11 mouse cellular contexts compared by ENCODE assay signal in genomic region chr2:76671641-76672040, GRCm38 (mm10). TPM values are rescaled to one million over a fixed set of nuclear protein-coding genes. Genes with fewer than 3 reads are reported as not detected.
A peak's percentile ranks its signal among the peaks of the same experiment; 100 is the strongest.
DNase-seq lines count a peak whose midpoint lies in the region; ATAC-seq lines count a peak whose summit lies in the region.
"Had no signal": no experiment of that assay in that cellular context is flagged by ENCODE, and none has a peak within 500 bp of the region (broad histone marks: within the 10 kb centered on the region; RNA-seq: fewer than 3 reads in every experiment).

No protein-coding gene starts in this region.

- peak overlapping the region; percentile 59 for H3K4me3 ChIP-seq in lung, embryonic 16.5 days (ENCODE audit: low read length)
- peak overlapping the region; percentile 44; the same call in 1 of the 2 replicates for H3K4me3 ChIP-seq in forebrain, embryonic 12.5 days (replicated peaks)
- H3K4me3 ChIP-seq in limb, embryonic 13.5 days = peak overlapping the region; percentile 51
- H3K4me3 ChIP-seq in stomach, embryonic 14.5 days (ENCODE audit: low read depth, low read length) = peak overlapping the region; percentile 50

- H3K4me1 ChIP-seq in lung, embryonic 16.5 days (replicated peaks; ENCODE audit: control insufficient read depth, insufficient read depth, low read length) = peaks cover 23% of the 10 kb centered on the region
- peaks cover 28% of the 10 kb centered on the region for H3K4me1 ChIP-seq in forebrain, embryonic 12.5 days
- peaks cover 25% of the 10 kb centered on the region for H3K4me1 ChIP-seq in limb, embryonic 13.5 days
- H3K4me1 ChIP-seq in stomach, embryonic 14.5 days (ENCODE audit: control insufficient read depth, insufficient read depth, low read length) = peaks cover 6% of the 10 kb centered on the region

- 66% methylated on average over 6 of the region's 6 CpGs for WGBS in lung, embryonic 16.5 days
- WGBS in forebrain, embryonic 12.5 days = 92% methylated on average over 6 of the region's 6 CpGs
- 79% methylated on average over 6 of the region's 6 CpGs for WGBS in limb, embryonic 13.5 days
- 83% methylated on average over 6 of the region's 6 CpGs for WGBS in stomach, embryonic 14.5 days

- no peak for ATAC-seq in lung, embryonic 16.5 days (ENCODE audit: low read depth)
- ATAC-seq in forebrain, embryonic 12.5 days (ENCODE audit: low FRiP score) = no peak
- ATAC-seq in limb, embryonic 13.5 days (ENCODE audit: low FRiP score, low read depth) = no peak
- no peak for ATAC-seq in stomach, embryonic 14.5 days (ENCODE audit: insufficient number of reproducible peaks, insufficient read depth, low FRiP score, low read depth)
- ATAC-seq in CD4-positive, CD25-positive, alpha-beta regulatory T cell, adult 4 months = no peak

- no peaks in the 10 kb centered on the region for H3K27me3 ChIP-seq in lung, embryonic 16.5 days (ENCODE audit: control insufficient read depth, insufficient read depth, low read depth, low read length)
- no peaks in the 10 kb centered on the region for H3K27me3 ChIP-seq in forebrain, embryonic 12.5 days
- no peaks in the 10 kb centered on the region for H3K27me3 ChIP-seq in limb, embryonic 13.5 days
- no peaks in the 10 kb centered on the region for H3K27me3 ChIP-seq in stomach, embryonic 14.5 days (ENCODE audit: control insufficient read depth, insufficient read depth, low read length)

- peak overlapping the region; percentile 72 for H3K4me2 ChIP-seq in lung, embryonic 16.5 days (ENCODE audit: low read depth, low read length)
- H3K4me2 ChIP-seq in forebrain, embryonic 12.5 days = peak overlapping the region; percentile 57
- peak overlapping the region; percentile 68 for H3K4me2 ChIP-seq in limb, embryonic 13.5 days (replicated peaks)
- H3K4me2 ChIP-seq in stomach, embryonic 14.5 days (replicated peaks; ENCODE audit: low read depth, low read length) = peak overlapping the region; percentile 69

- peak overlapping the region; percentile 79 for H3K9ac ChIP-seq in lung, embryonic 16.5 days (ENCODE audit: low read length)
- H3K9ac ChIP-seq in forebrain, embryonic 12.5 days = peak overlapping the region; percentile 47; the same call in 1 of the 2 replicates
- peak overlapping the region; percentile 75 for H3K9ac ChIP-seq in limb, embryonic 13.5 days
- peak overlapping the region; percentile 53 for H3K9ac ChIP-seq in stomach, embryonic 14.5 days (replicated peaks; ENCODE audit: low read depth, low read length)

- peak overlapping the region; percentile 78 for H3K27ac ChIP-seq in lung, embryonic 16.5 days (ENCODE audit: low read length)
- H3K27ac ChIP-seq in forebrain, embryonic 12.5 days = no peak overlapping the region
- H3K27ac ChIP-seq in limb, embryonic 13.5 days = no peak overlapping the region
- no peak overlapping the region for H3K27ac ChIP-seq in stomach, embryonic 14.5 days (ENCODE audit: low read length)

- H3K36me3 ChIP-seq in lung, embryonic 16.5 days (ENCODE audit: control insufficient read depth, insufficient read depth, low read length) = no peaks in the 10 kb centered on the region; the same call in 1 of the 2 replicates
- H3K36me3 ChIP-seq in forebrain, embryonic 12.5 days (replicated peaks) = no peaks in the 10 kb centered on the region
- peaks cover 5% of the 10 kb centered on the region; the same call in 1 of the 2 replicates for H3K36me3 ChIP-seq in limb, embryonic 13.5 days
- no peaks in the 10 kb centered on the region; the same call in 1 of the 2 replicates for H3K36me3 ChIP-seq in stomach, embryonic 14.5 days (ENCODE audit: control insufficient read depth, insufficient read depth, low read length)

- DNase-seq in lung, postnatal 14 days = no peak
- DNase-seq in frontal cortex, postnatal 25 days (ENCODE audit: low spot score in 2 of 2) = no peak
- DNase-seq in left cerebral cortex, adult 11 months (ENCODE audit: low spot score) = no peak
- DNase-seq: lung, postnatal 10 days; thymus, adult 2 months had no signal

- H3K9me3 ChIP-seq in lung, embryonic 16.5 days (ENCODE audit: control insufficient read depth, low read length) = no peaks in the 10 kb centered on the region
- H3K9me3 ChIP-seq in forebrain, embryonic 12.5 days = no peaks in the 10 kb centered on the region
- H3K9me3 ChIP-seq in limb, embryonic 13.5 days = no peaks in the 10 kb centered on the region
- H3K9me3 ChIP-seq in stomach, embryonic 14.5 days (ENCODE audit: control insufficient read depth, low read depth, low read length) = no peaks in the 10 kb centered on the region

RNA-seq across cellular contexts. Expression of gene Fkbp7, which starts 1.3 kb away (rescaled TPM):
- polyA plus RNA-seq in lung, embryonic 16.5 days (2015; fragmentation: Nextera tagmentation; extraction: Ambion mirVana) = 73.5 and 79.7 TPM in 2 replicates
- 13.0 and 16.9 TPM in 2 replicates for polyA plus RNA-seq in forebrain, embryonic 12.5 days (2016; fragmentation: Nextera tagmentation; extraction: Ambion mirVana)
- polyA plus RNA-seq in limb, embryonic 13.5 days (2015; fragmentation: Nextera tagmentation; extraction: Ambion mirVana) = 103 and 113 TPM in 2 replicates
- 84.8 and 85.5 TPM in 2 replicates for polyA plus RNA-seq in stomach, embryonic 14.5 days (2014; fragmentation: Nextera tagmentation; extraction: Ambion mirVana)
- 1 to 10 TPM; 4.8 to 5.9 TPM for polyA plus RNA-seq in CD4-positive, CD25-positive, alpha-beta regulatory T cell, adult 4 months (2017; shearing (Covaris generic))

RNA-seq across cellular contexts. Expression of gene Plekha3, which starts 3.4 kb away (rescaled TPM):
- 3.9 TPM in 2 replicates for polyA plus RNA-seq in lung, embryonic 16.5 days (2015; fragmentation: Nextera tagmentation; extraction: Ambion mirVana)
- polyA plus RNA-seq in forebrain, embryonic 12.5 days (2016; fragmentation: Nextera tagmentation; extraction: Ambion mirVana) = 11.9 and 14.7 TPM in 2 replicates
- 9.6 and 11.7 TPM in 2 replicates for polyA plus RNA-seq in limb, embryonic 13.5 days (2015; fragmentation: Nextera tagmentation; extraction: Ambion mirVana)
- polyA plus RNA-seq in stomach, embryonic 14.5 days (2014; fragmentation: Nextera tagmentation; extraction: Ambion mirVana) = 6.5 and 6.8 TPM in 2 replicates
- 10 to 100 TPM; 10.7 to 13.1 TPM for polyA plus RNA-seq in CD4-positive, CD25-positive, alpha-beta regulatory T cell, adult 4 months (2017; shearing (Covaris generic))

RNA-seq across cellular contexts. Expression of gene Pjvk, which starts 23.4 kb away (rescaled TPM):
- polyA plus RNA-seq in lung, embryonic 16.5 days (2015; fragmentation: Nextera tagmentation; extraction: Ambion mirVana) = 0.23 and 0.63 TPM in 2 replicates
- polyA plus RNA-seq in forebrain, embryonic 12.5 days (2016; fragmentation: Nextera tagmentation; extraction: Ambion mirVana) = 0.91 and 1.3 TPM in 2 replicates
- 0.59 and 0.69 TPM in 2 replicates for polyA plus RNA-seq in limb, embryonic 13.5 days (2015; fragmentation: Nextera tagmentation; extraction: Ambion mirVana)
- polyA plus RNA-seq in stomach, embryonic 14.5 days (2014; fragmentation: Nextera tagmentation; extraction: Ambion mirVana) = 0.41 and 0.56 TPM in 2 replicates
- not detected for polyA plus RNA-seq in CD4-positive, CD25-positive, alpha-beta regulatory T cell, adult 4 months (2017; shearing (Covaris generic))
- polyA plus RNA-seq: erythroblast, embryonic 14.5 days; thymus, adult 2 months had no signal

RNA-seq across cellular contexts. Expression of gene Prkra, which starts 23.8 kb away (rescaled TPM):
- 63.9 and 67.5 TPM in 2 replicates for polyA plus RNA-seq in lung, embryonic 16.5 days (2015; fragmentation: Nextera tagmentation; extraction: Ambion mirVana)
- 92.2 and 93.9 TPM in 2 replicates for polyA plus RNA-seq in forebrain, embryonic 12.5 days (2016; fragmentation: Nextera tagmentation; extraction: Ambion mirVana)
- 73.4 and 80.7 TPM in 2 replicates for polyA plus RNA-seq in limb, embryonic 13.5 days (2015; fragmentation: Nextera tagmentation; extraction: Ambion mirVana)
- 66.2 and 68.2 TPM in 2 replicates for polyA plus RNA-seq in stomach, embryonic 14.5 days (2014; fragmentation: Nextera tagmentation; extraction: Ambion mirVana)
- 10 to 100 TPM in 1 of 2 experiments, 1 to 10 TPM in 1; 9.3 to 11.3 TPM for polyA plus RNA-seq in CD4-positive, CD25-positive, alpha-beta regulatory T cell, adult 4 months (2017; shearing (Covaris generic))
